Mouse (Mus musculus) neural tube, embryonic 11.5 days (tissue): ENCODE data around the gene Cisd3. TPM values are rescaled to one million over a fixed set of nuclear protein-coding genes. Genes with fewer than 3 reads are reported as not detected.

ENCODE experiments used
- ATAC-seq: fragments of 200-750 bp; cut with Nextera tagmentation; 2 replicates; pipeline ENCODE4 v1.8.0; 2017; ENCODE audit warnings: moderate number of reproducible peaks, mild to moderate bottlenecking, moderate TSS enrichment, moderate library complexity; ENCODE audit not compliant: insufficient read depth, low FRiP score, low TSS enrichment
- DNase-seq: peaks from one replicate; pipeline ENCODE4 v3.0.0-alpha.2; 2015; ENCODE audit warnings: low spot score
- H3K27ac ChIP-seq: fragments of 300-500 bp; sonication (generic); 2 replicates; pipeline ENCODE4 v1.5.1; 2014; ENCODE audit warnings: low read depth, mild to moderate bottlenecking, low read length
- H3K27me3 ChIP-seq: fragments of 300-500 bp; sonication (generic); 2 replicates; pipeline ENCODE4 v1.6.1; 2014; ENCODE audit warnings: mild to moderate bottlenecking, low read length, mixed read lengths; ENCODE audit not compliant: control insufficient read depth, insufficient read depth
- H3K36me3 ChIP-seq: fragments of 300-500 bp; sonication (generic); 2 replicates; pipeline ENCODE4 v1.6.1; 2014; ENCODE audit warnings: mild to moderate bottlenecking, low read length, moderate library complexity, mixed read lengths; ENCODE audit not compliant: control insufficient read depth, insufficient read depth
- H3K4me1 ChIP-seq: fragments of 300-500 bp; sonication (generic); 2 replicates; pipeline ENCODE4 v1.6.1; 2014; ENCODE audit warnings: low read length, mixed read lengths; ENCODE audit not compliant: control insufficient read depth, insufficient read depth
- H3K4me2 ChIP-seq: fragments of 300-500 bp; sonication (generic); 2 replicates; pipeline ENCODE4 v1.6.1; 2014; ENCODE audit warnings: low read depth, mild to moderate bottlenecking, moderate library complexity
- H3K4me3 ChIP-seq: fragments of 300-500 bp; sonication (generic); 2 replicates; pipeline ENCODE4 v1.5.1; 2014; ENCODE audit warnings: low read depth, low read length
- H3K9ac ChIP-seq: fragments of 300-500 bp; sonication (generic); 2 replicates; pipeline ENCODE4 v1.6.1; 2014; ENCODE audit warnings: mild to moderate bottlenecking, low read length
- H3K9me3 ChIP-seq: fragments of 300-500 bp; sonication (generic); 2 replicates; pipeline ENCODE4 v1.6.1; 2016; ENCODE audit warnings: low read length; ENCODE audit not compliant: control insufficient read depth
- WGBS: fragments of 180-500 bp; shearing (Covaris S2); extraction: QIAGEN DNeasy Blood & Tissue Kit; methylation state at CpG from one replicate; pipeline ENCODE4 v1.1.7; 2014; 5-methylcytosine and 5-hydroxymethylcytosine counted together
- polyA plus RNA-seq: library from polyadenylated mRNA; unstranded; fragments of >200 nt; fragmentation: Nextera tagmentation; extraction: Ambion mirVana; gene quantifications from 2 replicates; pipeline ENCODE4 v1.2.1, GENCODE M21; 2014

Cisd3 gene
- polyA plus RNA-seq, 1 experiment from 2014 or later = 20.2 TPM

- Histone ChIP-seq H3K9ac (0 out of 2 replicates have a peak overlapping the region, but pooled peaks have one; percentile 23), H3K36me3 (no peaks in the 10 kb centered on the region; the same call in 1 of the 2 replicates), H3K4me2 (peak overlapping the region; percentile 41), H3K9me3 (no peaks in the 10 kb centered on the region), H3K27ac (no peak overlapping the region), H3K4me3 (peak overlapping the region; percentile 94), H3K27me3 (peaks cover 23% of the 10 kb centered on the region), H3K4me1 (peaks cover 24% of the 10 kb centered on the region)
- DNase-seq (peak; percentile 19), ATAC-seq (no peak)
- 0% methylated on average over 20 of the region's 20 CpGs for WGBS
These were observed 23.9 kb upstream of the Cisd3 start for GRCm38 (mm10) chr11:97661648-97662133.

- WGBS = 1% methylated on average over 21 of the region's 21 CpGs
- Histone ChIP-seq H3K27ac (no peak overlapping the region), H3K27me3 (peaks cover 23% of the 10 kb centered on the region), H3K4me3 (peak overlapping the region; percentile 94), H3K9me3 (no peaks in the 10 kb centered on the region), H3K36me3 (peaks cover 3% of the 10 kb centered on the region), H3K4me1 (peaks cover 24% of the 10 kb centered on the region), H3K4me2 (peak overlapping the region; percentile 84), H3K9ac (no peak overlapping the region; the same call in 1 of the 2 replicates)
- DNase-seq (no peak), ATAC-seq (no peak)
These were observed 23.3 kb upstream of the Cisd3 start for GRCm38 (mm10) chr11:97662207-97662892.

GRCm38 (mm10) chr11:97662893-97663527 lies 22.6 kb upstream of the Cisd3 start, which contains the start of gene Mllt6:
Gene Mllt6, plus strand, starts transcription at chr11:97663414.
- H3K4me2 ChIP-seq = peak within 1 kb of the TSS; percentile 84
- H3K4me3 ChIP-seq = peak within 1 kb of the TSS; percentile 94
- H3K27ac ChIP-seq = peak within 1 kb of the TSS; percentile 80
- no peaks in the 10 kb centered on the region for H3K9me3 ChIP-seq
- H3K36me3 ChIP-seq = peaks cover 3% of the 10 kb centered on the region
- DNase-seq (peak; percentile 90), ATAC-seq (peak; percentile 46; the same call in 1 of the 2 replicates)
- peak within 1 kb of the TSS; percentile 88 for H3K9ac ChIP-seq
- WGBS = 1% methylated on average over 42 of the region's 76 CpGs
- H3K4me1 ChIP-seq = peaks cover 24% of the 10 kb centered on the region
- H3K27me3 ChIP-seq = peaks cover 23% of the 10 kb centered on the region

- ATAC-seq = no peak
- H3K36me3 ChIP-seq = peaks cover 3% of the 10 kb centered on the region
- peaks cover 24% of the 10 kb centered on the region for H3K4me1 ChIP-seq
- H3K9ac ChIP-seq = peak overlapping the region; percentile 88
- peak; percentile 58 for DNase-seq
- H3K4me2 ChIP-seq = peak overlapping the region; percentile 84
- no peaks in the 10 kb centered on the region for H3K9me3 ChIP-seq
- peaks cover 23% of the 10 kb centered on the region for H3K27me3 ChIP-seq
- H3K4me3 ChIP-seq = peak overlapping the region; percentile 94
- peak overlapping the region; percentile 80 for H3K27ac ChIP-seq
- WGBS = under 1% methylated on average over 33 of the region's 57 CpGs
These were observed 21.9 kb upstream of the Cisd3 start for GRCm38 (mm10) chr11:97663528-97664338.

- peaks cover 24% of the 10 kb centered on the region for H3K4me1 ChIP-seq
- H3K4me2 ChIP-seq = peak overlapping the region; percentile 84
- H3K4me3 ChIP-seq = peak overlapping the region; percentile 94
- WGBS = 0% methylated on average over 6 of the region's 8 CpGs
- no peak overlapping the region for H3K27ac ChIP-seq
- ATAC-seq = no peak
- peak overlapping the region; percentile 88 for H3K9ac ChIP-seq
- peaks cover 3% of the 10 kb centered on the region for H3K36me3 ChIP-seq
- no peak for DNase-seq
- no peaks in the 10 kb centered on the region for H3K9me3 ChIP-seq
- H3K27me3 ChIP-seq = peaks cover 23% of the 10 kb centered on the region
These were observed 21.3 kb upstream of the Cisd3 start for GRCm38 (mm10) chr11:97664339-97664665.

- Histone ChIP-seq H3K27ac (no peak overlapping the region), H3K9ac (no peak overlapping the region), H3K4me3 (peak overlapping the region; percentile 94), H3K36me3 (peaks cover 3% of the 10 kb centered on the region), H3K4me2 (peak overlapping the region; percentile 84), H3K9me3 (no peaks in the 10 kb centered on the region), H3K27me3 (peaks cover 23% of the 10 kb centered on the region), H3K4me1 (peaks cover 20% of the 10 kb centered on the region)
- no peak for ATAC-seq
- no peak for DNase-seq
- 39% methylated on average over 6 of the region's 6 CpGs for WGBS
These were observed 20.8 kb upstream of the Cisd3 start for GRCm38 (mm10) chr11:97664771-97665240.

GRCm38 (mm10) chr11:97665431-97665830 lies 20.2 kb upstream of the Cisd3 start:
- 91% methylated on average over 13 of the region's 13 CpGs for WGBS
- H3K4me2 ChIP-seq = no peak overlapping the region
- H3K4me1 ChIP-seq = peaks cover 20% of the 10 kb centered on the region
- ATAC-seq = no peak
- no peak overlapping the region for H3K9ac ChIP-seq
- H3K4me3 ChIP-seq = no peak overlapping the region
- no peak overlapping the region for H3K27ac ChIP-seq
- DNase-seq = no peak
- H3K36me3 ChIP-seq = peaks cover 3% of the 10 kb centered on the region
- H3K27me3 ChIP-seq = peaks cover 22% of the 10 kb centered on the region
- no peaks in the 10 kb centered on the region for H3K9me3 ChIP-seq

GRCm38 (mm10) chr11:97666221-97666620 lies 19.4 kb upstream of the Cisd3 start:
- DNase-seq (no peak), ATAC-seq (no peak)
- Histone ChIP-seq H3K36me3 (peaks cover 7% of the 10 kb centered on the region), H3K4me1 (peaks cover 14% of the 10 kb centered on the region), H3K9ac (no peak overlapping the region), H3K27me3 (peaks cover 14% of the 10 kb centered on the region), H3K4me3 (no peak overlapping the region), H3K9me3 (no peaks in the 10 kb centered on the region), H3K27ac (no peak overlapping the region), H3K4me2 (no peak overlapping the region)
- 95% methylated on average over 7 of the region's 7 CpGs for WGBS
